Mouse (Mus musculus) embryonic facial prominence, embryonic 11.5 days (tissue): ENCODE results near the gene N4bp2l2. TPM values are rescaled to one million over a fixed set of nuclear protein-coding genes. Genes with fewer than 3 reads are reported as not detected.

Experiments used
- ATAC-seq: fragments of 200-750 bp; cut with Nextera tagmentation; replicated peaks from 2 replicates; pipeline ENCODE4 v1.8.0; 2017; ENCODE audit warnings: low read depth; ENCODE audit not compliant: insufficient number of reproducible peaks, low FRiP score, low TSS enrichment
- DNase-seq: peaks from one replicate; pipeline ENCODE4 v3.0.0-alpha.2; 2015; ENCODE audit warnings: low spot score
- H3K27ac ChIP-seq: fragments of 300-500 bp; sonication (generic); replicated peaks from 2 replicates; pipeline ENCODE4 v1.5.1; 2014; ENCODE audit warnings: mild to moderate bottlenecking, low read depth, low read length, control low read depth
- H3K27me3 ChIP-seq: fragments of 300-500 bp; sonication (generic); 2 replicates; pipeline ENCODE4 v1.6.1; 2014; ENCODE audit warnings: mild to moderate bottlenecking, low read length, moderate library complexity, mixed read lengths; ENCODE audit not compliant: control insufficient read depth, insufficient read depth
- H3K36me3 ChIP-seq: fragments of 300-500 bp; sonication (generic); replicated peaks from 2 replicates; pipeline ENCODE4 v1.6.1; 2014; ENCODE audit warnings: low read depth, mild to moderate bottlenecking, low read length, moderate library complexity, mixed read lengths; ENCODE audit not compliant: control insufficient read depth, insufficient read depth
- H3K4me1 ChIP-seq: fragments of 300-500 bp; sonication (generic); 2 replicates; pipeline ENCODE4 v1.6.1; 2014; ENCODE audit warnings: low read length, mixed read lengths; ENCODE audit not compliant: control insufficient read depth, insufficient read depth
- H3K4me2 ChIP-seq: fragments of 300-500 bp; sonication (generic); 2 replicates; pipeline ENCODE4 v1.6.1; 2014; ENCODE audit warnings: low read depth, mild to moderate bottlenecking, control low read depth, low read length, moderate library complexity
- H3K4me3 ChIP-seq: fragments of 300-500 bp; sonication (generic); 2 replicates; pipeline ENCODE4 v1.5.1; 2014; ENCODE audit warnings: low read depth, low read length, control low read depth
- H3K9ac ChIP-seq: fragments of 300-500 bp; sonication (generic); replicated peaks from 2 replicates; pipeline ENCODE4 v1.6.1; 2014; ENCODE audit warnings: mild to moderate bottlenecking, control low read depth, low read length
- H3K9me3 ChIP-seq: fragments of 300-500 bp; sonication (generic); replicated peaks from 2 replicates; pipeline ENCODE4 v1.6.1; 2016; ENCODE audit warnings: mild to moderate bottlenecking, low read length, inconsistent platforms, mixed read lengths; ENCODE audit not compliant: control insufficient read depth
- WGBS: fragments of 180-500 bp; shearing (Covaris S2); extraction: QIAGEN DNeasy Blood & Tissue Kit; methylation state at CpG from one replicate; pipeline ENCODE4 v1.1.7; 2014; 5-methylcytosine and 5-hydroxymethylcytosine counted together
- polyA plus RNA-seq: library from polyadenylated mRNA; unstranded; fragments of >200 nt; fragmentation: Nextera tagmentation; extraction: Ambion mirVana; gene quantifications from 2 replicates; pipeline ENCODE4 v1.2.1, GENCODE M21; 2014

N4bp2l2 gene
- polyA plus RNA-seq, 1 experiment from 2014 or later = 56.0 TPM

DNA sequence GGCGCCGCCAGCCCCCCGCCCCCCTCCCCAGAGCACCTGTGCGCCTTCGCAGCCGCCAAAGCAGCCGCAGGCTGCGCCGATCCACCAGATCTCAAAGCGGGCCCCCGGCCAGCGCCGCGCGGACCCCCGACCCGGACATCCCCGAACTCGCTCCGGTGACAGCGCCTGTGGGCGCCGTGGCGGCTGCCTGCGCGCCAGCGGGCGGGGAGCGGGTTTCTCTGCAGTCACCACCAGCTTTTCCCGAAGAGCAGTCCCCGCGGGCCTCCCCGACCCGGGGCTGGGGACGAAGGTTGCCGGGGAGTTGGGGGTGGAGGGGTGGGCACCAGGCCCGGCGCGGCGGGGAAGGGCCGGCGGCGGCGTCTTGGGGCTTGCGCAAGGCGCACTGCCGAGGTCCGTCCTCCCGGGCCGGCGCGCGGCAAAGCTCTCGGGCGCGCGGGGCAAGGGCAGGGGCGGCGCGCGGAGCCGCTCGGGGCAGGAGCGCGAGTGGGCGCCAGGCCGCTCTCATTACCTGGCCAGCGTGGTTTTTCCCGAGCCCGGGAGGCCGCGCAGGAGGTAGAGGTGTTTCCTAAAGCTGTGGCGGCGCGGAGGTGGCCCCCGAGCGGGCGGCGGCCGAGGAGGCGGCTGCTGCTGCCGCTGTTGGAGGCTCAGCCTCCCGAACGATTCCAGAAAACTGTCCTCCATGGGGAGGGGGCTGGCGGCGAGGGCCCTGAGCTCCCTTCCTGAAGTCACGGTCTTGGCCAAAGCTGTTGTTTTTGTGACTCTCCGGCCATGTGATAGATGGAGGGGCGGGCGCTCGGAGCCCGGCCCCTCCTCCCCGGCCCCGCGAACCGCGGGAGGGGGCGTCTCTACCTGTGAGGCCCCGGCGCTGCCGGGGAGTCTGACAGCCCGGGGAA, 72.0 kb downstream of the N4bp2l2 start:
- peak; percentile 65 for ATAC-seq
- Histone ChIP-seq H3K9me3 (no peaks in the 10 kb centered on the region), H3K4me2 (peak overlapping the region; percentile 100), H3K4me3 (peak overlapping the region; percentile 77), H3K27me3 (peaks cover 19% of the 10 kb centered on the region), H3K9ac (peak overlapping the region; percentile 61), H3K4me1 (no peaks in the 10 kb centered on the region; the same call in 1 of the 2 replicates), H3K36me3 (no peaks in the 10 kb centered on the region), H3K27ac (no peak overlapping the region)
- WGBS = under 1% methylated on average over 88 of the region's 102 CpGs
- DNase-seq = peak; percentile 49

DNA sequence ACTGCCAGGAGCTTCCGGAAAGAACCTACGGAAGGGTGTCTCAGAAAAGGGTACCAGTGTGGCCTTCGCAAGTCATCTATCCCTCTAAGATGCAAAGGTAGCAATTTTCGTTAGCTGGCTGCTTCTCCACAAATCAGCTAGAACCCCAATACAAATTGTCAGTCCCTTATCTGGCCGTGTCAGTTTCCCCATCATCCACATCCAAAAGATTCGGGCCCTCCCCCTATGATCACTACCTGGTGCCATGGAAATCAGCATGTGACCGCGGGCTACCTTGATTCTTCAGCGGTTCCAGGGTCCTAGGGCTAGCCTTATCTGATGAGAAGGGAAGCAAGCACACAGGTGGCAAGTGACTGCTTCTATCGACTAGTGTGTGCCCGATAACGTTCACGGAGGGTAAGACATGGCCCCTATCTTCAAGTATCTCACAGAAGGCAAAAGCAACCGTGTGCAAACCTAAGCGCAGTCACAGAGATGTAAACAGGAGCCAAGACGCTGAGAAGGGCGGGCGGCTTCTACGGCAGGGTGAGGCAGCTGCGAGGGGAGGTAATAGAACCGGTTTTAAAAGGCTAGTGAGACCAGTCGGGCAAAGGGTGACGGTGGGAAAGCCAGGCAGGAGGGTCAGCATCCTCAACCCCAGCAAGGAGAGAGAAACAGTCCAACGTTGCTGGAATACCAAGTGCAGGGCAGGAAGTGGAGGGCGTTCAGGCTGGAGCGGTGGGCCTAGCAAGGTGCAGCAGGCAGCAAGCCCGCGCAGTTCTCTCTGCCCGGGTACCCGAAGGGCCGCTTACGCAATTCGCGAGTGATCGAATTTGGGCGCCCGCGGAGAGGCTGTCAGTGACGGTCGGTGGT, 72.9 kb downstream of the N4bp2l2 start:
- no peak overlapping the region for H3K27ac ChIP-seq
- no peaks in the 10 kb centered on the region for H3K36me3 ChIP-seq
- ATAC-seq = no peak
- 10% methylated on average over 40 of the region's 40 CpGs for WGBS
- H3K4me1 ChIP-seq = no peaks in the 10 kb centered on the region; the same call in 1 of the 2 replicates
- peak overlapping the region; percentile 77 for H3K4me3 ChIP-seq
- H3K4me2 ChIP-seq = peak overlapping the region; percentile 100
- DNase-seq = peak; percentile 46
- no peaks in the 10 kb centered on the region for H3K9me3 ChIP-seq
- peaks cover 19% of the 10 kb centered on the region for H3K27me3 ChIP-seq
- H3K9ac ChIP-seq = peak overlapping the region; percentile 61

DNA sequence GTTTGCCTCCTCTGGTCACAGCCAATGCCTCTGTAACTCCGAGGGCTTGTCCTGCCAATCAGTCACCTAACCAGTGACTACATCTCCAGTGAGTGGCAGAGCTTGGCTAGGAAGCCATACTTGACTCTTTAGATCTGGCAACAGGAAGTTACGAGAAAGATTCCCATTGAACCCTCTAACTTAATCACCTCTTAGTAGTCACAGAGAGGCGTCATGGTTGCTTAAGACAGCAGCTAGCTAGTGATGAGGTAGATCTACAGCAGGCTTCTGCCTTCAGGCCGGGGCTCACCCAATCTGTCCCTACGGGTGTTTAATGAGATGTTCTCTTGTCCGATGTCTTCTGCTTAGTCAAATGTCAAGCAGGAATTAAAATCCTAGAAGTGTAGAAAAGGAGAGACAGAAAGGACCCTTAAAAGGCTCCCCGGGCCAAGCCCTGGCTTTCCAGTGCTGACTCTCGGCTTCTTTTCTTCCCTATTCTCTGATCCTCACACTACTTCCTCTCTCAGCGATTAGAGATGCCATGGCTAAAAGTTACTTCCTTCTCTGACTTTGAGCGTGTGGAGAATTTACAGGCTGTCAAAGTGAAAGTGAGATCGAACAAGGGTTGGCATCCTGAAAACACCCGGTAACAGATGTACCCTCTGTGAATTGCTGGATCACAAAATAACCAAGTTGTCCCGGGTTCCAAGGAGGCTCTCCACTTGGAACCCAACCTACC, 73.6 kb downstream of the N4bp2l2 start:
- no peak overlapping the region for H3K4me3 ChIP-seq
- no peak overlapping the region for H3K9ac ChIP-seq
- H3K36me3 ChIP-seq = no peaks in the 10 kb centered on the region
- H3K9me3 ChIP-seq = no peaks in the 10 kb centered on the region
- H3K27me3 ChIP-seq = peaks cover 19% of the 10 kb centered on the region
- no peak for DNase-seq
- ATAC-seq = no peak
- H3K4me1 ChIP-seq = no peaks in the 10 kb centered on the region; the same call in 1 of the 2 replicates
- 76% methylated on average over 13 of the region's 13 CpGs for WGBS
- H3K4me2 ChIP-seq = no peak overlapping the region
- no peak overlapping the region for H3K27ac ChIP-seq

DNA sequence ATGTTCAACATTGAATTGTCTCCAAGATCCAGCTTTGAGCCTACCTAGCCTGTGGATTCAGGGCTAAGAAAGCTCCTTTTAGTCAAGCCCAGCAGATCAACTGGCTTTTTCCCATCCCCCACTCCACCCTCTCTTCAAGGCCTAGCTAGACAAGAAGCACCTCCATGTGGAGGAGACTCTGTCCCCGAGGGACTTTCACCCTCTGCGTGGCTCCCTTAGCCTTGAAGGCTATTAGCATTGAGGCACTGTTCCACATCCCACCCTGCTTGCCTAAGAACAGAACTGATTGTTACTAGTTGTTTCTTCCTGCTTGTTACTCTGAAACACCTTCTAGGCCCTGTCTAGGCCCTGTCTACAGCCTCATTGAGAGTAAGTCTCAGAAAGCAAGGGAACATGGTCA, 76.0 kb downstream of the N4bp2l2 start:
- Histone ChIP-seq H3K9ac (no peak overlapping the region), H3K27ac (no peak overlapping the region), H3K4me1 (no peaks in the 10 kb centered on the region; the same call in 1 of the 2 replicates), H3K27me3 (peaks cover 19% of the 10 kb centered on the region), H3K4me2 (no peak overlapping the region), H3K9me3 (no peaks in the 10 kb centered on the region), H3K36me3 (no peaks in the 10 kb centered on the region), H3K4me3 (no peak overlapping the region)
- no peak for ATAC-seq
- WGBS = 66% methylated on average over 2 of the region's 2 CpGs
- DNase-seq = no peak

DNA sequence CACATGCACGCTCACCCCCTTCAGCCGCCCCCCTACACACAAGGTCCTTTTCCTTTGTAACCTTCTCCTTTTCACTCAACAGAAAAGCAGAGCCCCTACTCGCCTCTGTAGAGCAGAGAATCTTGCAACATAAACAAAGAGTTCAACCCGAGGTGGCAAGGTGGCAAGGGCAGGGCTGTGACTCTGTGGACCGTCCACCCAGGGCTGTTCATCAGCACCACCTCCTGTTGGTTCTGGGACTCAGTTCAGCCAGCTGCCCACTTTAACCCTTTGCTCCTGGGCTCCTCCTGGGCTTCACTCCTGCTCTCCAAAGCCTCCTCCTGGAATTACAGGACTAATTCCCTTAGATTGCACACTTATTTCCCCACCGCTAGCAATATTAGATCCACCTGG, 81.7 kb downstream of the N4bp2l2 start:
- no peak overlapping the region for H3K4me2 ChIP-seq
- DNase-seq = no peak
- H3K36me3 ChIP-seq = no peaks in the 10 kb centered on the region
- no peaks in the 10 kb centered on the region for H3K4me1 ChIP-seq
- H3K4me3 ChIP-seq = no peak overlapping the region
- no peak overlapping the region for H3K9ac ChIP-seq
- H3K27me3 ChIP-seq = no peaks in the 10 kb centered on the region
- WGBS = 39% methylated on average over 6 of the region's 6 CpGs
- no peak for ATAC-seq
- H3K9me3 ChIP-seq = no peaks in the 10 kb centered on the region
- H3K27ac ChIP-seq = no peak overlapping the region

DNA sequence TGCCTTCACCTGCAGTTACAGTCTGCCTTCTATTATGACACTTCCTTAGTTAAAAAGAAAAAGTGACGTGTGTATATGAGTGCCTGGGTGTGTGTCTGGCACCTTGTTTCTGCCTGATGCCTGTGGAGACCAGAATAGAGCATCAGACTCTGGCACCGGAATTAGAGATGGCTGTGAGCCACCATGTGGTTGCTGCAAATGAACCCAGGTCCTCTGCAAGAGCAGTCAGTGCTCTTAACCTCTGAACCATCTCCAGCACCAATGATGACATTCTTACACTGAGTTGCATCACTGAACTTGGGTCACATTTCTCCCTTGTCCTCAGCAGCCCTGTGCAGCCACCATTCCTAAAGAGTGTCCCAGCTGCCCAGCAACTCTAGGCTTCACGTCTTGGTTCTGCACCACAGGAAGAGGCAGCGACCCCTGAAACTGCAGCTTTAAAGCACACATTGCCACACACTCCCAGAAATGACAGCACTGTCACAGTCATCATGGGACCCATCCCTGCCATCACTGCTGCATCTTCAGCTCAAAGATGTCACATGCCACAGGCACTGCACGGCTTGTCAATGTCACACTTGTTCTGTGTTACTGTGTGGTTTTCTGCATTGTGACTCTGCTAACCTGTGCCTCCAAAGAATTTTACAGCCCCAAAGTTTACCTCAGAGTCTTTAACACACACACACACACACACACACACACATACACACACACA, 82.2 kb downstream of the N4bp2l2 start:
- whole genome bisulfite sequencing = 76% methylated on average over 5 of the region's 5 CpGs
- H3K4me1 ChIP-seq = no peaks in the 10 kb centered on the region
- H3K4me2 ChIP-seq = no peak overlapping the region
- no peaks in the 10 kb centered on the region for H3K36me3 ChIP-seq
- H3K27me3 ChIP-seq = no peaks in the 10 kb centered on the region
- DNase-seq (no peak), ATAC-seq (no peak)
- H3K4me3 ChIP-seq = no peak overlapping the region
- H3K9ac ChIP-seq = no peak overlapping the region
- no peaks in the 10 kb centered on the region for H3K9me3 ChIP-seq
- no peak overlapping the region for H3K27ac ChIP-seq

DNA sequence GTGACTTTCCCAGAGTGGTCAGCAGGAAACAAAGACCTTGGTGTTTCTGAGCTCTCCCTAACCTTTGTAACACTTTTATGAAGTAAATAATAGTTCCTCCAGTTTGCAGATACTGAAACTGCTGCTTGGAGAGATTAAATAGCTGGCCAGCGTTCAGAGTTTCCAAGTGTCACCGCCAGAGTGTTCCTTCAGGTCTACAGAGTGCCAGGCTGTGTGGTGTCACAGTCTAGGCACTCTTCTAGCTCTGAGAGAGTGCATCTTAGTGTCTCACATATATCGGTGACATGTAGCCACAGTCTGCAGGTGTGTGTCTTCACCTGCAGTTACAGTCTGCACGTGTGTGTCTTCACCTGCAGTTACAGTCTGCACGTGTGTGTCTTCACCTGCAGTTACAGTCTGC, 82.8 kb downstream of the N4bp2l2 start:
- Histone ChIP-seq H3K9ac (no peak overlapping the region), H3K27ac (no peak overlapping the region), H3K4me1 (no peaks in the 10 kb centered on the region), H3K27me3 (no peaks in the 10 kb centered on the region), H3K9me3 (no peaks in the 10 kb centered on the region), H3K36me3 (no peaks in the 10 kb centered on the region), H3K4me2 (no peak overlapping the region), H3K4me3 (no peak overlapping the region)
- no peak for DNase-seq
- no peak for ATAC-seq
- 84% methylated on average over 5 of the region's 5 CpGs for WGBS
